Mouse (Mus musculus): Measurements from ENCODE around the gene Mapre3. TPM values are rescaled to one million over a fixed set of nuclear protein-coding genes. Genes with fewer than 3 reads are reported as not detected.
A peak's percentile ranks its signal among the peaks of the same experiment; 100 is the strongest.

Gene Mapre3
- polyA plus RNA-seq (2014; fragmentation: Nextera tagmentation; extraction: Ambion mirVana): 31.0 and 37.0 TPM in 2 replicates

- DNase-seq (ENCODE audit: low spot score) (peak; percentile 95), ATAC-seq (ENCODE audit: low read depth) (peak; percentile 97)
- Histone ChIP-seq H3K27ac (replicated peaks; ENCODE audit: low read depth, low read length) (peak within 1 kb of the TSS; percentile 19), H3K4me3 (ENCODE audit: low read depth, low read length) (peak within 1 kb of the TSS; percentile 70), H3K9me3 (ENCODE audit: control insufficient read depth, low read length) (no peaks in the 10 kb centered on the region), H3K36me3 (ENCODE audit: control insufficient read depth, insufficient read depth, low read length) (no peaks in the 10 kb centered on the region), H3K4me1 (ENCODE audit: control insufficient read depth, insufficient read depth, low read length) (peaks cover 17% of the 10 kb centered on the region), H3K9ac (ENCODE audit: low read depth, low read length) (peak within 1 kb of the TSS; percentile 72), H3K27me3 (replicated peaks; ENCODE audit: control insufficient read depth, insufficient read depth, low read length) (peaks cover 6% of the 10 kb centered on the region; the same call in 1 of the 2 replicates), H3K4me2 (ENCODE audit: low read depth, low read length) (peak within 1 kb of the TSS; percentile 85)
- WGBS: under 1% methylated on average over 38 of the region's 59 CpGs
Observed at GRCm38 (mm10) chr5:30814424-30815119, at the start of gene Mapre3. Gene Mapre3 (plus strand): TSS chr5:30814641.

GRCm38 (mm10) chr5:30765596-30766370 is 48.7 kb upstream of the Mapre3 start:
- Histone ChIP-seq H3K4me3 (ENCODE audit: low read depth, low read length) (no peak overlapping the region), H3K9me3 (ENCODE audit: control insufficient read depth, low read length) (no peaks in the 10 kb centered on the region), H3K9ac (ENCODE audit: low read depth, low read length) (no peak overlapping the region), H3K27ac (replicated peaks; ENCODE audit: low read depth, low read length) (no peak overlapping the region), H3K4me2 (ENCODE audit: low read depth, low read length) (no peak overlapping the region), H3K36me3 (ENCODE audit: control insufficient read depth, insufficient read depth, low read length) (no peaks in the 10 kb centered on the region), H3K4me1 (ENCODE audit: control insufficient read depth, insufficient read depth, low read length) (peaks cover 10% of the 10 kb centered on the region; the same call in 1 of the 2 replicates), H3K27me3 (replicated peaks; ENCODE audit: control insufficient read depth, insufficient read depth, low read length) (no peaks in the 10 kb centered on the region)
- DNase-seq (ENCODE audit: low spot score): no peak
- WGBS: 79% methylated on average over 12 of the region's 12 CpGs
- no peak for ATAC-seq (ENCODE audit: low read depth)

- Histone ChIP-seq H3K27me3 (replicated peaks; ENCODE audit: control insufficient read depth, insufficient read depth, low read length) (no peaks in the 10 kb centered on the region), H3K4me2 (ENCODE audit: low read depth, low read length) (no peak overlapping the region), H3K27ac (replicated peaks; ENCODE audit: low read depth, low read length) (no peak overlapping the region), H3K36me3 (ENCODE audit: control insufficient read depth, insufficient read depth, low read length) (no peaks in the 10 kb centered on the region), H3K9me3 (ENCODE audit: control insufficient read depth, low read length) (no peaks in the 10 kb centered on the region), H3K4me3 (ENCODE audit: low read depth, low read length) (no peak overlapping the region), H3K4me1 (ENCODE audit: control insufficient read depth, insufficient read depth, low read length) (peaks cover 10% of the 10 kb centered on the region; the same call in 1 of the 2 replicates), H3K9ac (ENCODE audit: low read depth, low read length) (no peak overlapping the region)
- ATAC-seq (ENCODE audit: low read depth) (no peak), DNase-seq (ENCODE audit: low spot score) (no peak)
- WGBS: 63% methylated on average over 4 of the region's 4 CpGs
Observed at GRCm38 (mm10) chr5:30768082-30768481, 46.4 kb upstream of the Mapre3 start.

GRCm38 (mm10) chr5:30768598-30768997 is 45.8 kb upstream of the Mapre3 start:
- no peak overlapping the region for H3K4me2 ChIP-seq (ENCODE audit: low read depth, low read length)
- H3K27ac ChIP-seq (replicated peaks; ENCODE audit: low read depth, low read length): no peak overlapping the region
- peaks cover 10% of the 10 kb centered on the region; the same call in 1 of the 2 replicates for H3K4me1 ChIP-seq (ENCODE audit: control insufficient read depth, insufficient read depth, low read length)
- H3K9ac ChIP-seq (ENCODE audit: low read depth, low read length): no peak overlapping the region
- H3K27me3 ChIP-seq (replicated peaks; ENCODE audit: control insufficient read depth, insufficient read depth, low read length): no peaks in the 10 kb centered on the region
- no peak overlapping the region for H3K4me3 ChIP-seq (ENCODE audit: low read depth, low read length)
- DNase-seq (ENCODE audit: low spot score) (peak; percentile 69), ATAC-seq (ENCODE audit: low read depth) (peak; percentile 69)
- 8% methylated on average over 9 of the region's 9 CpGs for WGBS
- no peaks in the 10 kb centered on the region for H3K9me3 ChIP-seq (ENCODE audit: control insufficient read depth, low read length)
- no peaks in the 10 kb centered on the region for H3K36me3 ChIP-seq (ENCODE audit: control insufficient read depth, insufficient read depth, low read length)

- Histone ChIP-seq H3K9ac (ENCODE audit: low read depth, low read length) (no peak overlapping the region), H3K27me3 (replicated peaks; ENCODE audit: control insufficient read depth, insufficient read depth, low read length) (no peaks in the 10 kb centered on the region; the same call in 1 of the 2 replicates), H3K4me3 (ENCODE audit: low read depth, low read length) (no peak overlapping the region), H3K27ac (replicated peaks; ENCODE audit: low read depth, low read length) (no peak overlapping the region), H3K4me1 (ENCODE audit: control insufficient read depth, insufficient read depth, low read length) (peaks cover 10% of the 10 kb centered on the region; the same call in 1 of the 2 replicates), H3K36me3 (ENCODE audit: control insufficient read depth, insufficient read depth, low read length) (no peaks in the 10 kb centered on the region), H3K4me2 (ENCODE audit: low read depth, low read length) (no peak overlapping the region), H3K9me3 (ENCODE audit: control insufficient read depth, low read length) (no peaks in the 10 kb centered on the region)
- ATAC-seq (ENCODE audit: low read depth) (no peak), DNase-seq (ENCODE audit: low spot score) (no peak)
- WGBS: 71% methylated on average over 9 of the region's 9 CpGs
Observed at GRCm38 (mm10) chr5:30769075-30769474, 45.4 kb upstream of the Mapre3 start.

- H3K4me2 ChIP-seq (ENCODE audit: low read depth, low read length): peak overlapping the region; percentile 56
- no peaks in the 10 kb centered on the region for H3K4me1 ChIP-seq (ENCODE audit: control insufficient read depth, insufficient read depth, low read length)
- peak; percentile 93 for DNase-seq (ENCODE audit: low spot score)
- H3K4me3 ChIP-seq (ENCODE audit: low read depth, low read length): peak overlapping the region; percentile 26
- ATAC-seq (ENCODE audit: low read depth): peak; percentile 85
- peak overlapping the region; percentile 10; the same call in 1 of the 2 replicates for H3K9ac ChIP-seq (ENCODE audit: low read depth, low read length)
- 13% methylated on average over 20 of the region's 20 CpGs for WGBS
- H3K27ac ChIP-seq (replicated peaks; ENCODE audit: low read depth, low read length): no peak overlapping the region
- H3K36me3 ChIP-seq (ENCODE audit: control insufficient read depth, insufficient read depth, low read length): no peaks in the 10 kb centered on the region
- H3K27me3 ChIP-seq (replicated peaks; ENCODE audit: control insufficient read depth, insufficient read depth, low read length): no peaks in the 10 kb centered on the region; the same call in 1 of the 2 replicates
- no peaks in the 10 kb centered on the region for H3K9me3 ChIP-seq (ENCODE audit: control insufficient read depth, low read length)
Observed at GRCm38 (mm10) chr5:30774601-30775371, 39.7 kb upstream of the Mapre3 start.

- 58% methylated on average over 9 of the region's 9 CpGs for WGBS
- peaks cover 3% of the 10 kb centered on the region; the same call in 1 of the 2 replicates for H3K4me1 ChIP-seq (ENCODE audit: control insufficient read depth, insufficient read depth, low read length)
- H3K27me3 ChIP-seq (replicated peaks; ENCODE audit: control insufficient read depth, insufficient read depth, low read length): no peaks in the 10 kb centered on the region
- no peak overlapping the region for H3K4me3 ChIP-seq (ENCODE audit: low read depth, low read length)
- no peak overlapping the region for H3K9ac ChIP-seq (ENCODE audit: low read depth, low read length)
- H3K27ac ChIP-seq (replicated peaks; ENCODE audit: low read depth, low read length): no peak overlapping the region
- ATAC-seq (ENCODE audit: low read depth) (no peak; the same call in 1 of the 2 replicates), DNase-seq (ENCODE audit: low spot score) (peak; percentile 12)
- no peak overlapping the region for H3K4me2 ChIP-seq (ENCODE audit: low read depth, low read length)
- H3K9me3 ChIP-seq (ENCODE audit: control insufficient read depth, low read length): no peaks in the 10 kb centered on the region
- H3K36me3 ChIP-seq (ENCODE audit: control insufficient read depth, insufficient read depth, low read length): no peaks in the 10 kb centered on the region
Observed at GRCm38 (mm10) chr5:30780699-30781098, 33.7 kb upstream of the Mapre3 start.

GRCm38 (mm10) chr5:30781147-30781546 is 33.3 kb upstream of the Mapre3 start:
- Histone ChIP-seq H3K27me3 (replicated peaks; ENCODE audit: control insufficient read depth, insufficient read depth, low read length) (no peaks in the 10 kb centered on the region), H3K4me3 (ENCODE audit: low read depth, low read length) (no peak overlapping the region), H3K9me3 (ENCODE audit: control insufficient read depth, low read length) (no peaks in the 10 kb centered on the region), H3K9ac (ENCODE audit: low read depth, low read length) (no peak overlapping the region), H3K36me3 (ENCODE audit: control insufficient read depth, insufficient read depth, low read length) (no peaks in the 10 kb centered on the region), H3K27ac (replicated peaks; ENCODE audit: low read depth, low read length) (no peak overlapping the region), H3K4me1 (ENCODE audit: control insufficient read depth, insufficient read depth, low read length) (peaks cover 3% of the 10 kb centered on the region; the same call in 1 of the 2 replicates), H3K4me2 (ENCODE audit: low read depth, low read length) (no peak overlapping the region)
- ATAC-seq (ENCODE audit: low read depth) (peak; percentile 67), DNase-seq (ENCODE audit: low spot score) (peak; percentile 45)
- 34% methylated on average over 3 of the region's 3 CpGs for WGBS
